Mouse (Mus musculus) midbrain, embryonic 10.5 days (tissue): Measurements from ENCODE around the gene Pax7. TPM values are rescaled to one million over a fixed set of nuclear protein-coding genes. Genes with fewer than 3 reads are reported as not detected.

Experiments
- DNase-seq: peaks from one replicate; pipeline ENCODE4 v3.0.0-alpha.2; 2017; ENCODE audit warnings: low spot score
- H3K27ac ChIP-seq: fragments of 300-500 bp; sonication (generic); replicated peaks from 2 replicates; pipeline ENCODE4 v1.5.1; 2016; ENCODE audit warnings: mild to moderate bottlenecking
- H3K27me3 ChIP-seq: fragments of 300-500 bp; sonication (generic); 2 replicates; pipeline ENCODE4 v1.6.1; 2016; ENCODE audit warnings: low read depth, mild to moderate bottlenecking; ENCODE audit not compliant: poor library complexity, severe bottlenecking
- H3K36me3 ChIP-seq: fragments of 300-500 bp; sonication (generic); 2 replicates; pipeline ENCODE4 v1.6.1; 2016; ENCODE audit warnings: mild to moderate bottlenecking, moderate library complexity
- H3K4me1 ChIP-seq: fragments of 300-500 bp; sonication (generic); 2 replicates; pipeline ENCODE4 v1.6.1; 2016
- H3K4me3 ChIP-seq: fragments of 300-500 bp; sonication (generic); 2 replicates; pipeline ENCODE4 v1.5.1; 2016; ENCODE audit warnings: mild to moderate bottlenecking, moderate library complexity
- H3K9me3 ChIP-seq: fragments of 300-500 bp; sonication (generic); replicated peaks from 2 replicates; pipeline ENCODE4 v1.6.1; 2016; ENCODE audit warnings: mild to moderate bottlenecking
- WGBS: fragments of 180-500 bp; shearing (Covaris S2); methylation state at CpG from one replicate; pipeline ENCODE4 v1.1.7; 2016; 5-methylcytosine and 5-hydroxymethylcytosine counted together
- polyA plus RNA-seq: library from polyadenylated mRNA; unstranded; fragments of >200 nt; fragmentation: Nextera tagmentation; extraction: Ambion mirVana; gene quantifications from 2 replicates; pipeline ENCODE4 v1.2.1, GENCODE M21; 2016

The Pax7 gene
- polyA plus RNA-seq: 1.3 and 1.8 TPM in 2 replicates

DNA sequence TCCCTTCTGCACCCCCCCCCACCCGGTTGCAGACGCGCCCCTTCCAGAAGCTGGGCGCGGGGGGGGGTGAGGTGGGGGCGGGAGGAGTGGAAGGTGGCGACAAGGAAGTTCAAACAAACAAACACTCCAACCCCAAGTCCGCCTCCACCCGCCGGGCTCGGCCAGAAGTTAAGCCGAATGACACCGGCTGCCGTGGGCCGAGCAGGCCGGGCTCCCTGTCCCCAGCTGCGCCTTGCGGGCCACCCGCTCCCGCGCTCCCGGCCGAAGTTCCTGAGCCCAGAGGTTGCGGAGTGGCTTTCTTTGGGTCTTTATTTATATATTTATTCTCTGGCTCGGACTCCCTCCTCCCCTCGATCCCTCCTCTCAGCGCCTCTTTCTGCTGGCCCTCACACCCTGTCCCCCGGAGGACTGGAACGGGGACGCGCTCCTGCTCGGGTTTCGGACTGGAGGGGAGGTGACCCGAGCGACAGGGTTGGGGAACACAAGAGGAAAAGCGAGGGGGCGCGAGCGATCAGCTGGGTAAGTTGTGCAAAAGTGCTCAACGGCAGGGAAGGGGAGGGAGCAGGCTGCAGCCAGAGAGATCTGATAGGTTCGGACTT is at the start of gene Pax7:
Pax7 (minus strand) TSS at position 493 of the 599 bp plus-strand sequence.
- WGBS: under 1% methylated on average over 41 of the region's 41 CpGs
- H3K27me3 ChIP-seq: peaks cover 100% of the 10 kb centered on the region
- H3K27ac ChIP-seq: peak within 1 kb of the TSS; percentile 94
- peak; percentile 84 for DNase-seq
- peak within 1 kb of the TSS; percentile 68 for H3K4me3 ChIP-seq
- H3K4me1 ChIP-seq: peaks cover 99% of the 10 kb centered on the region
- H3K36me3 ChIP-seq: peaks cover 13% of the 10 kb centered on the region
- no peaks in the 10 kb centered on the region for H3K9me3 ChIP-seq

DNA sequence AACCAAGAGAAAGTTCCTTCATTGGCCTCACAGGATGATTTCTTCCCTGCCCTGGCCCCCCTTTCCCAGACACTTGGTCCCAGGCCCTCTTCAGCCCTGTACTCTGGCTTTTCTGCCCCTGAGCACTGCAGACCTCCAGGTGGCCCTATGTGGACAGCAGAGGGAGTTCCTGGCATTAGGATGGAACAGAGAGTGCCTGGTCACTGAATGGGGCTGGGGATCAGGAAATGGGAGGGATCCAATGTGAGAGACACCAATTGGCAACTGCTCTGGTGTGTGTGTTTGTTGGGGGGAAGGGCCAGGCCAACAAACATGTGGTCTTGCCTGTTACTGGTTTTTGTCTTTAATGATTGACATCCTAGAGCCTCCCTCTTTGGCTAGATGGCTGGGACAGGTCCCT is 48.5 kb upstream of the Pax7 start:
- no peak for DNase-seq
- H3K27me3 ChIP-seq: peaks cover 7% of the 10 kb centered on the region; the same call in 1 of the 2 replicates
- no peak overlapping the region for H3K4me3 ChIP-seq
- no peaks in the 10 kb centered on the region for H3K36me3 ChIP-seq
- H3K9me3 ChIP-seq: no peaks in the 10 kb centered on the region
- peaks cover 5% of the 10 kb centered on the region; the same call in 1 of the 2 replicates for H3K4me1 ChIP-seq
- H3K27ac ChIP-seq: peak overlapping the region; percentile 57; the same call in 1 of the 2 replicates

DNA sequence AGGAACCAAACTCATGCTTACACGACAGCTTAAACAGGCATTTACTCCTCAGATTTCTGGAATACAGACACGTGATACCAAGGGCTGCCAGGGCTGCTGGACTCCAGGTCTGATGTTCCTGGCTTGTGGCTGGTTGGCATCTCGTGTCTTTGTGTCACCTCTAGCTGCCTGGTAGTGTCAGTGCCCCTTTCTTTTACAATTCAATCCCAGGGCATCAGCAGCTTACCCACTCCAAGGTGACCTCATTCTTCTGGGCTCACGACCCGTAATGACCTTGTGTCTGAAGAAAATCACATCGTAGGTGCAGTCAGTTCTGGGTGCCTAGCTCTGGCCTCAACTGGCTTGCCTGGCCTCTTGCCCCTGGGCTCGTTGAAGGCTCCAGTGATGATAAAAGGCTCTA is 46.0 kb upstream of the Pax7 start:
- H3K27ac ChIP-seq: 0 out of 2 replicates have a peak overlapping the region, but pooled peaks have one; percentile 9

DNA sequence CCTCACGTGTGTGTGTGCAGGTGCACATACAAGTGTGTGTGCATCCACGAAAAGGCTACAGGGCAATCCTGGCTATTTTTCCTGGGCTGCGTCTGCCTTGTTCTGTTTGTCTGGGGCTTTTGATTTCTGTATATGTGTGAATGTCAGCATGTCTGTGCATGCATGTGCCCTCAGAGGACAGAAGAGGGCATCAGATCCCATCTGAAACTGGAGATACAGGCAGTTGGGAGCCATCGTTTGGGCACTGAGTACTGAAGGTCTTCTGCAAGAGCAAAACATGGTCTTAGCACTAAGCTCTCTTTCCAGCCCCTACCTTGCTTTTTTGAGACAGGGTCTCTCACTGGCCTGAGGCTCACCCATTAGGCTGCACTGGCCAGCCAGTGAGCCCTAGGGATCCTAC is 45.1 kb upstream of the Pax7 start:
- Histone ChIP-seq H3K4me1 (peaks cover 9% of the 10 kb centered on the region; the same call in 1 of the 2 replicates), H3K4me3 (no peak overlapping the region), H3K36me3 (no peaks in the 10 kb centered on the region), H3K27ac (no peak overlapping the region), H3K9me3 (no peaks in the 10 kb centered on the region), H3K27me3 (peaks cover 7% of the 10 kb centered on the region; the same call in 1 of the 2 replicates)
- 70% methylated on average over 4 of the region's 4 CpGs for WGBS
- no peak for DNase-seq

More for the DNA sequence above, 46.0 kb upstream of the Pax7 start:
- 65% methylated on average over 7 of the region's 7 CpGs for WGBS
- Histone ChIP-seq H3K27me3 (peaks cover 7% of the 10 kb centered on the region; the same call in 1 of the 2 replicates), H3K36me3 (no peaks in the 10 kb centered on the region), H3K4me1 (peaks cover 9% of the 10 kb centered on the region; the same call in 1 of the 2 replicates), H3K4me3 (no peak overlapping the region), H3K9me3 (no peaks in the 10 kb centered on the region)
- no peak for DNase-seq

DNA sequence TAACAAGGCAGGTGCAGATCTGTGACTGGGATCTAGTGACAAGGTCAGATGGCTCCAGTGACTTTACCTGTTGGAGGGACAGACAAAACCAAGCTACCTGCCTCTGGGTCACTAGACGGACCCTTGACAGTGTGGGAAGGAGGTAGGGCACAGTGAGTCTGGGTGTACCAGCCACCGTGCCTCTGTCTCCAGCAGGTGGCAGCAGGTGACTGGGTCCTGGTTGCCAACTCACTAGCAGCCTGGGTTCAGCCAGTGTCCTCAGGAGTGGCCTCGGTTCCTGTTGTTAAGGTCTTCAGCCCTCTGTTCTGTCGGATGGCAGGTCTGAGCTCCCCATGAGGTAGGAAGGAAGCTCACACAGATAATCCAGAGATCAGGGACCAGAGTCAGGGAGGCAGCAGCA is 43.9 kb upstream of the Pax7 start:
- no peaks in the 10 kb centered on the region for H3K36me3 ChIP-seq
- H3K9me3 ChIP-seq: no peaks in the 10 kb centered on the region
- no peak overlapping the region for H3K27ac ChIP-seq
- peak; percentile 82 for DNase-seq
- peaks cover 15% of the 10 kb centered on the region for H3K4me1 ChIP-seq
- 5% methylated on average over 4 of the region's 4 CpGs for WGBS
- H3K4me3 ChIP-seq: no peak overlapping the region
- peaks cover 7% of the 10 kb centered on the region; the same call in 1 of the 2 replicates for H3K27me3 ChIP-seq

DNA sequence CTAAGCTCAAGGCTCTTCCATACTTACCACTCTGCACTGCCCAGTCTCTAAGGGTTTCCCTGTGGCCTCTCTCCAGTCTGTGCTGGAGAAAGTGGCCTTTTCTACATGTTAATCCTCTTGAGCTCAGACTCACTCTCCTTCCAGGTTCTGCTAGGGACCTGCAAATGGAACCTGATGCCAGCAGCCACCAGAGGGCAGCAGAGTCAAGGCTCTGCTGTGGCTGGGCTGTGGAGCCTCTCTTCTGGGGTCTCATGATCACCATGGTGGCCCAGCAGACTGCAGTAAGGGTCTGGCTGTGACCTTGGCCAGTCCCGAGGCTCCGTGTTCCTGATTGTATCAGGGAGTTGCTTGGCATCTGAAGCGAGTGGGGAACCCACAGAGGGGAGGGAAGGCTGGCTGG is 39.3 kb upstream of the Pax7 start:
- WGBS: 2% methylated on average over 3 of the region's 3 CpGs
- H3K9me3 ChIP-seq: no peaks in the 10 kb centered on the region
- no peak overlapping the region for H3K4me3 ChIP-seq
- peaks cover 17% of the 10 kb centered on the region; the same call in 1 of the 2 replicates for H3K4me1 ChIP-seq
- DNase-seq: peak; percentile 85
- no peaks in the 10 kb centered on the region for H3K36me3 ChIP-seq
- H3K27me3 ChIP-seq: no peaks in the 10 kb centered on the region
- H3K27ac ChIP-seq: no peak overlapping the region

DNA sequence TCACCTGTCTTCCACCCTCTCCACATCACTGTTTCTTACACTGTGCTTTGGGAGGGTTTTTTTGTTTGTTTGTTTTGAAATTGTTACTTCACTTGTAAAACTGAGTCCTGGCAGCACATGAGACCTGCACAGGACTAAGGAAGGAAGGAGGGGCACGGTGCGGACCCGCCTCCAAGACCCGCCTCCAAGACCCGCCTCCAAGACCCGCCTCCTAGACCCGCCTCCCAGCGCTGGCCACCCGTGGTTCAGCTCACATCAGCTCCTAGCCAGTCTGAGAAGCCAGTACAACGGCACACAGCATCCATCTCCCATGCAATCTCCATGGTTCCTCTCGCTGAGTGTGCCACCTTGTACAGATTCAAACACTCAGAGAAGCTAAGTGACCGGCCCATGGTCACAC is 38.4 kb upstream of the Pax7 start:
- WGBS: 24% methylated on average over 12 of the region's 12 CpGs
- H3K36me3 ChIP-seq: no peaks in the 10 kb centered on the region
- peaks cover 15% of the 10 kb centered on the region; the same call in 1 of the 2 replicates for H3K4me1 ChIP-seq
- no peaks in the 10 kb centered on the region for H3K9me3 ChIP-seq
- peak; percentile 38 for DNase-seq
- H3K27me3 ChIP-seq: no peaks in the 10 kb centered on the region
- no peak overlapping the region for H3K27ac ChIP-seq
- no peak overlapping the region for H3K4me3 ChIP-seq

DNA sequence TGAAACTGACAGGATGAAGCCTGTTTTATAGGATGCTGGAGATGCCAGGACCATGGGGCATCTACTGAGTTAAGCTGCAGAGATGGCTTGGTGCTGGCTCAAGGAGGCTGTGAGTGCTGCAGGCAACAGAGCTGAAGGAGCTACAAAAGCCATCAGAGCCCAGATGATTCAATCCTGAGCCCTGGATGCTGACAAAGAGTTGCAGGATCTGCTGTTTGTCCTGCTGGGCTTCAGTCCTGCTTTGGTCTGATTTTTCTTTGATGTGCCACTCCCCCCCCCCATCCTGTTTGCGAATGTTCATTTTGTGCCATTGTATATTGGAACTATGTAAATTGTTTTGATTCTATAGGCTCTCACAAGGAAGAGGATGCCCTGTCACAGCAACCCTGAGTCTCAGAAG is 29.9 kb upstream of the Pax7 start:
- H3K36me3 ChIP-seq: no peaks in the 10 kb centered on the region
- DNase-seq: no peak
- peaks cover 13% of the 10 kb centered on the region for H3K27me3 ChIP-seq
- H3K27ac ChIP-seq: no peak overlapping the region
- H3K9me3 ChIP-seq: no peaks in the 10 kb centered on the region
- H3K4me1 ChIP-seq: peaks cover 14% of the 10 kb centered on the region
- 83% methylated on average over 1 of the region's 1 CpGs for WGBS
- H3K4me3 ChIP-seq: no peak overlapping the region

DNA sequence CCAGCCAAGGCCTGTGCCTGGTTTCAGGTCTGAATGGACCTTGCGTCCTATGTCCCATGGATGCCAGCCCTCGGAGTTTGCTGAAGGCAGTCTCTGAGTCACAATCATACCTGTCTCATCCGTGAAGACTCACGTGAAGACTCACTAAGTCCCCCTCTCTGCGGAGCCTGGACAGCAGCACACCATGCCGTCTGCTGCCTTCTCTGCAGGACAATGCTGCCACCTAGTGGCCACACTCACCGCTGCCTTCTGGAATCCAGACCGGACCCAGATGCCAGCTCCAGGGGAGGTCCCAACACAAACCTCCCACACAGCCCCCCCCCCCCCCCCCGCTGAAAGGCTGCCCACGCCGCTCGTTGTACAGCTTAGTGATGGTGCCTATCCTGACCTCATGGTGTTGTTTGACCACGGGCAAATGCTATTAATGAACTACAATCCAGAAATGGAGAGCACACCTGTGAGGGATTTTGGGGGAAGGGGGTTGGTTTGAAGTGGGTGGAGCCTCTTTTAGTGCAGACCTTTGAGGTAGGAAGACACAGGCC is 25.4 kb upstream of the Pax7 start:
- H3K4me1 ChIP-seq: peaks cover 14% of the 10 kb centered on the region
- H3K27ac ChIP-seq: no peak overlapping the region
- DNase-seq: peak; percentile 89
- no peak overlapping the region for H3K4me3 ChIP-seq
- H3K9me3 ChIP-seq: no peaks in the 10 kb centered on the region
- 2% methylated on average over 13 of the region's 13 CpGs for WGBS
- H3K36me3 ChIP-seq: no peaks in the 10 kb centered on the region
- peaks cover 58% of the 10 kb centered on the region for H3K27me3 ChIP-seq

DNA sequence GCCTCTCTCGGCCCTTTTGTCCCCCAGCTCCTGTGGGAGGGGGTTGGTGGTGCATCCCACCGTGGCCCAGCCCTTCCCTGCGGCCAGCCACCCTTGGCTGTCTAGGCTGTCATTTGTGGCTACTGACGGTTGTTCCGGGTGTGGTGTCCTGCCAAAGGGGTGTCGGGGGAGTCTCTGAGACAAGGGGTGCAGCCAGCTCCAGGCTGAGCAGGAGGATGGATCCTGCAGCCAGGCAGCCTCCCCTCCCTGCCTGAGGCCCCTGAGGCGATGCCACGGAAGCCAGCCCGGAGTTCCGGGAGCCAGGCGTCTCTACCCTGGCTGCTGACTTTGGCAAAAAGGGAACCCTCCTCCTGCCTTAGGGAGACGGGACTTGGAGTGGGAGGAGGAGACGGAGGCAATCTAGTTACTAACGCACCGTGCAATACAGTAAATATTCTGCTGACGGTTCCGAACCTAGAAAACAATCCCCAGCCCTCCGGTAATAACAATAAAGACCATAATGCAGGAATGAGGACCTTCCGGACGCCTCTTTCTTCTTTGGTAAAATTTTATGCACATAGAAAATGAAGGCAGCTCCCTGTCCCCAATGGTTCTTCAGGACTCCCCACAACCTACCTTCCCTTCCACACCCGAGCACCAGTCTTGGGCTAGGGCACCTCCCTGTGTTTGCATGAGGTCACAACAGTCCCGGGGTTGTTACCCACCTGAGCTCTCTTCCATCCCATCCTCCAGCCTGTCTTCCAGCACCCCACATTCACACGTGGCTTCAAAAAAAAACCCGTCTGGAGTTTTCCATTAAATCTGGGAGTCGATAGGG is 19.1 kb upstream of the Pax7 start:
- Histone ChIP-seq H3K9me3 (no peaks in the 10 kb centered on the region), H3K36me3 (no peaks in the 10 kb centered on the region), H3K27me3 (peaks cover 97% of the 10 kb centered on the region), H3K27ac (0 out of 2 replicates have a peak overlapping the region, but pooled peaks have one; percentile 14), H3K4me3 (peak overlapping the region; percentile 30), H3K4me1 (peaks cover 28% of the 10 kb centered on the region)
- DNase-seq: peak; percentile 32
- whole genome bisulfite sequencing: 4% methylated on average over 25 of the region's 25 CpGs

DNA sequence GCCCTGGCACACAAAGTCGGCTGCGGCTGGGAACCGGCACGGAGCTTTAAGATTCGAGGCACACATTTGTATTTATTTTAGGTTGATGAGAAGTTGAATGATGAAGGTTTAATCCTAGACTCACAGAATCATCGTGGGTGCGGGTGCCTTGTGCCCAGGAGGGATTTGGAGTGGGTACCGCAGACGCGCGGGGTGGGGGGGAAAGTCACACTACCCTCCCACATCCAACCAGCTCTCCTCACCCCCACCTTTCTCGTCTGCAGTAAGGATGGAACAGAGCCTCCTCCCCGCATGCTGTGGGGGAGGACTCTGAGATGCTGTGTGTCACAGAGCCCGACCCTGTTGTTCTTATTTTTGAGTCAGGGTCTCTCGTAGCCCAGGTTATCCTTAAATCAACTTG is 18.1 kb upstream of the Pax7 start:
- Histone ChIP-seq H3K9me3 (no peaks in the 10 kb centered on the region), H3K27ac (no peak overlapping the region), H3K36me3 (no peaks in the 10 kb centered on the region), H3K4me3 (peak overlapping the region; percentile 19; the same call in 1 of the 2 replicates), H3K27me3 (peaks cover 96% of the 10 kb centered on the region), H3K4me1 (peaks cover 28% of the 10 kb centered on the region)
- no peak for DNase-seq
- WGBS: 13% methylated on average over 15 of the region's 15 CpGs

DNA sequence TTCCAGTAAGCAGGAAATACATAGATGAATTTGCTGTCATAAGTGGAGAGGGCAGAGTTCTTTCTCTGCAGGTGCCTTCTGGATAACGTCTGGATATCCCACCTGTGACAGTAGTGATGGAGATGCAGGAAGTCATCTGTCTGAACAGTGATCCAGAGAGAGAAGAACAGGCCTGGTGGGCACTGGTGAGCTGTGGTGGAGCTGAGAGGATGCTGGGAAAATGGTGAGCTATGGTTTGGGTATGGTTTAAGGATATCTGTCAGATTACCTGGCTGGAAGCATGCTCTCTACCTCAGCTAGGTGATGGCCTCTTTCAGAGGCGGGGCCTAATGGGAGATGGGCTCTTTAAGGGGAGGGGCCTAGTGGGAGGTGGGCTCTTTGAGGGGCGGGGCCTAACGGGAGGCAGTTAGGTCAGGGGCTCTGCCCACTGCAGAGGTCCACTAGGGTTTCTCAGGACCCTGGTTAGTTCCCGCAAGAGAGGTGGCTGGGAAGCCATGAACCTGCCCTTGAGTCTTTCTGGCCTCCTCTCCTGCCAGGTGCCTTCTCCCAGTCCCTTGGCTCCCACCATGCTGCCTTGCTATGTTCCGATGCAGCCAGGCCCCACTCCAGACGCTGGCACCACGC is 17.3 kb upstream of the Pax7 start:
- Histone ChIP-seq H3K36me3 (no peaks in the 10 kb centered on the region), H3K9me3 (no peaks in the 10 kb centered on the region), H3K27ac (no peak overlapping the region; the same call in 1 of the 2 replicates), H3K4me1 (peaks cover 28% of the 10 kb centered on the region), H3K4me3 (peak overlapping the region; percentile 19; the same call in 1 of the 2 replicates), H3K27me3 (peaks cover 96% of the 10 kb centered on the region)
- DNase-seq: no peak
- WGBS: 17% methylated on average over 8 of the region's 8 CpGs
